8 mouse cellular contexts compared by ENCODE assay signal in the genomic region with DNA sequence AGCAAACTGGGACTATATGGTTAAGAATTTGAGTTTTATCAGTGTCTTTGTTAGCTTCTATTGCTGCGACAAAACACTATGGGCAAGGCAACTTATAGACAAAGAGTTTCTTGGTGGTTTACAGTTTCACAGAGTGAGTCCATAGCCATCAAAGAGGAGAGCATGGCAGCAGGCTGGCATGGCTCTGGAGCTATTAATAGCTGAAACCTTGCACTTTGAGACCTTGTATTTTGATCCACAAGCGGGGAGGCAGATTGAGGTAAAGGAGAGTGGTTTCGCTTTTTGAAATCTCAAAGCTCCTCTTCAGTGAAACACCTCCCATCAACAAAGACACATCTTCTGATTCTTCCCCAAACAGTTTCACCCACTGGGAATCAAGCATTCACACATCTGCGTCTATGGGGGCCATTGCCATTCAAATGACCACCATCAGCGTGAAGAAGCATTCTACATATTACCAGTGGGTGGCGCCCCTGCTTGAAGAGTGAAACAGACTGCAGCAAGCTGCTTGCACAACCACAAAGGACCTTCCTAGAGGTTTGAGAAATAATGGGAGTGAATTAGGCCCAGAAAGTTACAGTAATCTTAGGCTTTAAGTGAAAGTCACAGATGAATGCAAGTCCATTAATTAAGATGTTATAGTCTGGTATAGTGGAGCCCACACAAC. TPM values are rescaled to one million over a fixed set of nuclear protein-coding genes. Genes with fewer than 3 reads are reported as not detected.
DNase-seq lines count a peak whose midpoint lies in the region; ATAC-seq and TF ChIP-seq lines count a peak whose summit lies in the region.

No protein-coding gene starts in this region.

- H3K4me3 ChIP-seq in heart, embryonic 10.5 days = no peak overlapping the region
- no peak overlapping the region for H3K4me3 ChIP-seq in embryonic facial prominence, embryonic 10.5 days
- no peak overlapping the region for H3K4me3 ChIP-seq in midbrain, postnatal 0 days (ENCODE audit: low read depth, low read length)

- DNase-seq in heart, adult 18-20 months = peak; percentile 58 to 81
- no peak for DNase-seq in heart, embryonic 10.5 days (ENCODE audit: low spot score)
- peak; percentile 69 for DNase-seq in urinary bladder, postnatal 14 days (ENCODE audit: low spot score)
- no peak for DNase-seq in urinary bladder, adult 18-20 months (ENCODE audit: low spot score in 2 of 2)
- DNase-seq in embryonic facial prominence, embryonic 10.5 days (ENCODE audit: low spot score) = peak; percentile 59
- peak; percentile 58 to 75 for DNase-seq in kidney, adult 8-10 months
- peak; percentile 61 for DNase-seq in midbrain, postnatal 0 days (ENCODE audit: low spot score)

- no peaks in the 10 kb centered on the region for H3K27me3 ChIP-seq in heart, embryonic 10.5 days (ENCODE audit: insufficient read depth, poor library complexity, severe bottlenecking)
- H3K27me3 ChIP-seq in embryonic facial prominence, embryonic 10.5 days (replicated peaks; ENCODE audit: low read depth, poor library complexity, severe bottlenecking) = no peaks in the 10 kb centered on the region
- no peaks in the 10 kb centered on the region for H3K27me3 ChIP-seq in midbrain, postnatal 0 days (ENCODE audit: insufficient read depth, low read length)

- peak; percentile 79 for TF ChIP-seq CTCF in midbrain, postnatal 0 days (IDR thresholded peaks at IDR 0.05)

- WGBS in heart, embryonic 10.5 days = 47% methylated on average over 6 of the region's 6 CpGs
- 50% methylated on average over 6 of the region's 6 CpGs for WGBS in embryonic facial prominence, embryonic 10.5 days
- WGBS in midbrain, postnatal 0 days = 46% methylated on average over 6 of the region's 6 CpGs

- no peak overlapping the region for H3K4me2 ChIP-seq in midbrain, postnatal 0 days (ENCODE audit: low read depth, low read length, poor library complexity, severe bottlenecking)

- H3K27ac ChIP-seq in heart, embryonic 10.5 days = no peak overlapping the region
- no peak overlapping the region for H3K27ac ChIP-seq in embryonic facial prominence, embryonic 10.5 days (replicated peaks)
- H3K27ac ChIP-seq in midbrain, postnatal 0 days (ENCODE audit: low read depth, low read length) = no peak overlapping the region

- H3K9me3 ChIP-seq in heart, embryonic 10.5 days = no peaks in the 10 kb centered on the region
- H3K9me3 ChIP-seq in embryonic facial prominence, embryonic 10.5 days = no peaks in the 10 kb centered on the region
- H3K9me3 ChIP-seq in midbrain, postnatal 0 days (ENCODE audit: low read length) = no peaks in the 10 kb centered on the region

- H3K4me1 ChIP-seq in heart, embryonic 10.5 days = no peaks in the 10 kb centered on the region
- peaks cover 7% of the 10 kb centered on the region; the same call in 1 of the 2 replicates for H3K4me1 ChIP-seq in embryonic facial prominence, embryonic 10.5 days
- H3K4me1 ChIP-seq in midbrain, postnatal 0 days (ENCODE audit: insufficient read depth, low read length) = no peaks in the 10 kb centered on the region

- ATAC-seq in midbrain, postnatal 0 days (ENCODE audit: low FRiP score) = no peak
- no peak for ATAC-seq in erythroid progenitor cell, adult 5-6 weeks (replicated peaks; ENCODE audit: low FRiP score, poor library complexity, severe bottlenecking)

- H3K9ac ChIP-seq in midbrain, postnatal 0 days (replicated peaks; ENCODE audit: low read length, poor library complexity, severe bottlenecking) = no peak overlapping the region

- no peaks in the 10 kb centered on the region for H3K36me3 ChIP-seq in heart, embryonic 10.5 days
- H3K36me3 ChIP-seq in embryonic facial prominence, embryonic 10.5 days (replicated peaks) = no peaks in the 10 kb centered on the region
- no peaks in the 10 kb centered on the region for H3K36me3 ChIP-seq in midbrain, postnatal 0 days (ENCODE audit: insufficient read depth, low read length)

RNA-seq across cellular contexts. Expression of gene Ranbp6, which starts 11.4 kb away (rescaled TPM):
- 10 to 100 TPM; 13.1 to 15.3 TPM for total RNA-seq in heart, adult 18-20 months (2021)
- 16.2 and 19.7 TPM in 2 replicates for polyA plus RNA-seq in heart, embryonic 10.5 days (2016; fragmentation: Nextera tagmentation; extraction: Ambion mirVana)
- polyA plus RNA-seq in embryonic facial prominence, embryonic 10.5 days (2016; fragmentation: Nextera tagmentation; extraction: Ambion mirVana) = 21.7 and 23.7 TPM in 2 replicates
- total RNA-seq in midbrain, postnatal 0 days (2014; rRNA removed) = 47.2 and 62.2 TPM in 2 replicates
- 38.8 and 39.4 TPM in 2 replicates for polyA plus RNA-seq in midbrain, postnatal 0 days (2015; fragmentation: Nextera tagmentation; extraction: Ambion mirVana)
- total RNA-seq in erythroid progenitor cell, adult 5-6 weeks (2015; ENCODE audit: low replicate concordance) = 5.9 and 11.5 TPM in 2 replicates
- 12.5 and 17.1 TPM in 2 replicates for total RNA-seq in erythroid progenitor cell, adult 5-6 weeks (2017; ENCODE audit: low replicate concordance)

RNA-seq across cellular contexts. Expression of gene 9930021J03Rik, which starts 18.4 kb away (rescaled TPM):
- 10 to 100 TPM; 12.9 to 13.4 TPM for total RNA-seq in heart, adult 18-20 months (2021)
- 2.9 and 4.2 TPM in 2 replicates for polyA plus RNA-seq in heart, embryonic 10.5 days (2016; fragmentation: Nextera tagmentation; extraction: Ambion mirVana)
- polyA plus RNA-seq in embryonic facial prominence, embryonic 10.5 days (2016; fragmentation: Nextera tagmentation; extraction: Ambion mirVana) = 3.8 and 4.0 TPM in 2 replicates
- 27.0 and 27.5 TPM in 2 replicates for total RNA-seq in midbrain, postnatal 0 days (2014; rRNA removed)
- polyA plus RNA-seq in midbrain, postnatal 0 days (2015; fragmentation: Nextera tagmentation; extraction: Ambion mirVana) = 5.1 and 6.3 TPM in 2 replicates
- total RNA-seq in erythroid progenitor cell, adult 5-6 weeks (2015; ENCODE audit: low replicate concordance) = 8.4 and 12.3 TPM in 2 replicates
- total RNA-seq in erythroid progenitor cell, adult 5-6 weeks (2017; ENCODE audit: low replicate concordance) = 13.5 and 23.8 TPM in 2 replicates

Comparison
In these comparisons a context has a peak if more than half of its experiments do, and no peak if none do; other contexts are left out.
1. DNase-seq: peak in heart, adult 18-20 months (2 of 2), urinary bladder, postnatal 14 days (single experiment), embryonic facial prominence, embryonic 10.5 days (single experiment), kidney, adult 8-10 months (2 of 2) and midbrain, postnatal 0 days (single experiment); none in heart, embryonic 10.5 days (single experiment) and urinary bladder, adult 18-20 months (0 of 2).